Mouse (Mus musculus) left cerebral cortex, adult 18-20 months (tissue): Measurements from ENCODE around the gene Ppp1r18. TPM values are rescaled to one million over a fixed set of nuclear protein-coding genes. Genes with fewer than 3 reads are reported as not detected.
"Not testable (repeated sequence)": the region's sequence is repeated elsewhere in the genome, so short reads cannot be mapped to it uniquely, and the experiment has no call there.

Source experiments
- DNase-seq, 2 experiments: peaks; one replicate each; pipeline ENCODE4 v3.0.0; 2021 to 2022; ENCODE audit warnings: low spot score in 2 of 2, mixed read lengths in 1 of 2
- total RNA-seq, 2 experiments: library from RNA; stranded (reverse); gene quantifications; 2 replicates each; pipeline ENCODE4 v1.2.3; 2021

The Ppp1r18 gene
- total RNA-seq, 2 experiments from 2014 or later: 8.9 to 9.1 TPM

GRCm38 (mm10) chr17:35836178-35836965 lies 29.0 kb upstream of the Ppp1r18 start:
- peak; percentile 88 to 93 for DNase-seq

- DNase-seq: peak; percentile 78 to 84
These were observed 28.4 kb upstream of the Ppp1r18 start for GRCm38 (mm10) chr17:35836991-35837422.

- DNase-seq: peak; percentile 30 to 44
These were observed 27.9 kb upstream of the Ppp1r18 start for GRCm38 (mm10) chr17:35837487-35837886.

GRCm38 (mm10) chr17:35838122-35838544 lies 27.3 kb upstream of the Ppp1r18 start, which contains the start of gene Tubb5:
Gene Tubb5 (minus strand): TSS chr17:35838306.
- peak; percentile 95 to 98 for DNase-seq

- DNase-seq: no peak
These were observed 26.8 kb upstream of the Ppp1r18 start for GRCm38 (mm10) chr17:35838570-35838969.

- not testable (repeated sequence) for DNase-seq
These were observed 26.4 kb upstream of the Ppp1r18 start for GRCm38 (mm10) chr17:35839002-35839401.

- no peak for DNase-seq
These were observed 24.8 kb upstream of the Ppp1r18 start for GRCm38 (mm10) chr17:35840561-35840960.

GRCm38 (mm10) chr17:35841076-35841950 lies 24.1 kb upstream of the Ppp1r18 start, which contains the start of gene Mdc1:
Gene Mdc1 (plus strand): TSS chr17:35841515.
- peak; percentile 99 for DNase-seq

- no peak for DNase-seq
These were observed 23.4 kb upstream of the Ppp1r18 start for GRCm38 (mm10) chr17:35842006-35842405.

- DNase-seq: no peak
These were observed 21.9 kb upstream of the Ppp1r18 start for GRCm38 (mm10) chr17:35843514-35843913.

GRCm38 (mm10) chr17:35848112-35848511 lies 17.3 kb upstream of the Ppp1r18 start:
- DNase-seq: peak; percentile 44 to 52

- no peak for DNase-seq
These were observed 14.4 kb upstream of the Ppp1r18 start for GRCm38 (mm10) chr17:35850974-35851373.

GRCm38 (mm10) chr17:35859371-35859770 lies 6.0 kb upstream of the Ppp1r18 start:
- DNase-seq: no peak

GRCm38 (mm10) chr17:35859835-35860234 lies 5.6 kb upstream of the Ppp1r18 start:
- no peak for DNase-seq

GRCm38 (mm10) chr17:35860831-35861197 lies 4.6 kb upstream of the Ppp1r18 start:
- no peak for DNase-seq

- DNase-seq: peak; percentile 88 to 92
These were observed 4.1 kb upstream of the Ppp1r18 start, which contains the start of gene Nrm for GRCm38 (mm10) chr17:35861198-35861857. Gene Nrm (plus strand): TSS chr17:35861318.

- DNase-seq: no peak
These were observed 500 bp upstream of the Ppp1r18 start for GRCm38 (mm10) chr17:35864832-35865353.

- peak in 1 of 2 experiments; percentile 34 for DNase-seq
These were observed 963 bp downstream of the Ppp1r18 start for GRCm38 (mm10) chr17:35866281-35866831.

- no peak for DNase-seq
These were observed 1.8 kb downstream of the Ppp1r18 start for GRCm38 (mm10) chr17:35866911-35867890.
